Mouse (Mus musculus) liver, embryonic 12.5 days (tissue): Measurements from ENCODE around the gene Arhgap24. TPM values are rescaled to one million over a fixed set of nuclear protein-coding genes. Genes with fewer than 3 reads are reported as not detected.

Source experiments
- ATAC-seq: fragments of 200-750 bp; cut with Nextera tagmentation; 2 replicates; pipeline ENCODE4 v1.8.0; 2017; ENCODE audit warnings: moderate number of reproducible peaks, mild to moderate bottlenecking, moderate library complexity
- H3K27ac ChIP-seq: fragments of 300-500 bp; sonication (generic); 2 replicates; pipeline ENCODE4 v1.5.1; 2016; ENCODE audit warnings: mild to moderate bottlenecking
- H3K27me3 ChIP-seq: fragments of 300-500 bp; sonication (generic); replicated peaks from 2 replicates; pipeline ENCODE4 v1.6.1; 2016; ENCODE audit warnings: mild to moderate bottlenecking, moderate library complexity
- H3K36me3 ChIP-seq: fragments of 300-500 bp; sonication (generic); 2 replicates; pipeline ENCODE4 v1.6.1; 2016; ENCODE audit warnings: mild to moderate bottlenecking, moderate library complexity
- H3K4me1 ChIP-seq: fragments of 300-500 bp; sonication (generic); 2 replicates; pipeline ENCODE4 v1.6.1; 2016
- H3K4me2 ChIP-seq: fragments of 300-500 bp; sonication (generic); 2 replicates; pipeline ENCODE4 v1.6.1; 2016; ENCODE audit warnings: mild to moderate bottlenecking, moderate library complexity
- H3K4me3 ChIP-seq: fragments of 300-500 bp; sonication (generic); 2 replicates; pipeline ENCODE4 v1.5.1; 2016; ENCODE audit warnings: mild to moderate bottlenecking, moderate library complexity
- H3K9ac ChIP-seq: fragments of 300-500 bp; sonication (generic); 2 replicates; pipeline ENCODE4 v1.6.1; 2016; ENCODE audit warnings: mild to moderate bottlenecking, moderate library complexity
- H3K9me3 ChIP-seq: fragments of 300-500 bp; sonication (generic); replicated peaks from 2 replicates; pipeline ENCODE4 v1.6.1; 2016; ENCODE audit warnings: mild to moderate bottlenecking, moderate library complexity
- WGBS: fragments of 180-500 bp; shearing (Covaris S2); methylation state at CpG from one replicate; pipeline ENCODE4 v1.1.7; 2016; ENCODE audit not compliant: insufficient replicate concordance; 5-methylcytosine and 5-hydroxymethylcytosine counted together
- polyA plus RNA-seq: library from polyadenylated mRNA; unstranded; fragments of >200 nt; fragmentation: Nextera tagmentation; extraction: Ambion mirVana; gene quantifications from 2 replicates; pipeline ENCODE4 v1.2.1, GENCODE M21; 2016

Gene Arhgap24
- polyA plus RNA-seq, 1 experiment from 2014 or later: 3.4 TPM

GRCm38 (mm10) chr5:102766311-102767057 lies 285.3 kb downstream of the Arhgap24 start:
- Histone ChIP-seq H3K27me3 (no peaks in the 10 kb centered on the region), H3K9ac (no peak overlapping the region), H3K4me2 (no peak overlapping the region), H3K4me3 (no peak overlapping the region), H3K9me3 (no peaks in the 10 kb centered on the region), H3K27ac (no peak overlapping the region), H3K36me3 (no peaks in the 10 kb centered on the region), H3K4me1 (no peaks in the 10 kb centered on the region)
- 59% methylated on average over 6 of the region's 6 CpGs for WGBS
- no peak for ATAC-seq

- Histone ChIP-seq H3K4me3 (no peak overlapping the region), H3K27me3 (no peaks in the 10 kb centered on the region), H3K4me2 (no peak overlapping the region), H3K4me1 (no peaks in the 10 kb centered on the region), H3K36me3 (no peaks in the 10 kb centered on the region), H3K9me3 (no peaks in the 10 kb centered on the region), H3K9ac (no peak overlapping the region), H3K27ac (no peak overlapping the region)
- WGBS: 78% methylated on average over 4 of the region's 4 CpGs
- no peak for ATAC-seq
These were observed 285.9 kb downstream of the Arhgap24 start for GRCm38 (mm10) chr5:102767058-102767444.

- WGBS: 66% methylated on average over 7 of the region's 7 CpGs
These were observed 286.6 kb downstream of the Arhgap24 start for GRCm38 (mm10) chr5:102767822-102768221.

DNA sequence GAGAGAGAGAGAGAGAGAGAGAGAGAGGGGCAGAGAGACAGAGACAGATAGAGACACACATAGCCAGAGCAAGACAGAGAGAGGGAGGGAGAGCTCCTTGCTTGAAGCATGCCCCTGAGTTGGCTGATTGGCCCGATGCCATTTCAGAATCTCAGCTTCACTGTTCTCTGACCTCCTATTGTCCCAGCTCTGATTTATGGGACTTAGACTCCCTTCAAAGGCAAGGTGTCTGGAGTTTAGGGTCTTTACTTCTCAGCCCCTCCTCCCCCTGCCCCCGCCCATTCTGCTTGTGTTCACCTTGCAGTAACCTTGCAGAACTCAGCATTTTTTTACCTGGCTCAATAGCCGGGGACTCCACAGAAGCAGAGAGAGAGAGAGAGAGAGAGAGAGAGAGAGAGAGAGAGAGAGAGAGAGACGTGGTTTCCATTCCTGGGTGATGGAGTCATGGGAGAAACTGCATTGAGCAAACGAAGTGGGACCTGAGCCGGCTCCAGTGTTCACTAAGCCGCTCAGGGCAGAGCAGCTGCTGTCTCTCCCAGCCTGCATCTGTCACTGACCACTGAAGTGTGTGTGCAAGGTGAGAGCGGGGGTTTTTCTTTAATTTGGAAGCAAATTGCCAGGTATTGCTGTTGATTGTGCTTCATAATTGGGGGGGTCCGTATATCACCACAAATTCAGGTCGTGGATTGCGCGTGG lies 287.3 kb downstream of the Arhgap24 start:
- ATAC-seq: no peak
- Histone ChIP-seq H3K27me3 (no peaks in the 10 kb centered on the region), H3K27ac (no peak overlapping the region), H3K9ac (no peak overlapping the region), H3K9me3 (no peaks in the 10 kb centered on the region), H3K36me3 (no peaks in the 10 kb centered on the region), H3K4me2 (no peak overlapping the region), H3K4me3 (no peak overlapping the region), H3K4me1 (no peaks in the 10 kb centered on the region)
- WGBS: 55% methylated on average over 12 of the region's 12 CpGs

More at GRCm38 (mm10) chr5:102767822-102768221, 286.6 kb downstream of the Arhgap24 start:
- Histone ChIP-seq H3K27me3 (no peaks in the 10 kb centered on the region), H3K4me2 (no peak overlapping the region), H3K4me3 (no peak overlapping the region), H3K36me3 (no peaks in the 10 kb centered on the region), H3K9ac (no peak overlapping the region), H3K27ac (no peak overlapping the region), H3K4me1 (no peaks in the 10 kb centered on the region), H3K9me3 (no peaks in the 10 kb centered on the region)
- no peak for ATAC-seq

DNA sequence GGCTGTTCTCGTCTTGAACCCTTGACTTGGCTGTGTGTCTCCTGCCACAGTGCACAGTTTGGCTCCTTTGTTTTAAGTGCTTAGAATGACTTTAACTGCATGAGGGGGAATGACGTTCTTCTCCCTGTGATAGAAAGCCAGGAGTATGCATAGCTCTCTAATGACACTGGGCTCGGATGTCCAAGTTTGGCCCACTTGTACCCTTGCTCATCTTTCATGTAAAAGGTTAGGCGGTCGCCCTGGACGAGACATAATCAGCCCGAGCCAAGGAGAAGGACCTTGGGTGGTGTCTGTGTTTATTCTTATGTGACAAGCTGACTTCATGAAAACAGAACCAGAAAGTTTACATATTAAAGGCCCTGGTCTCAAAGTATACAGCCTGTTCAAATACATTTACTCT lies 289.4 kb downstream of the Arhgap24 start:
- Histone ChIP-seq H3K9ac (no peak overlapping the region), H3K36me3 (no peaks in the 10 kb centered on the region), H3K4me3 (no peak overlapping the region), H3K27ac (no peak overlapping the region), H3K4me1 (no peaks in the 10 kb centered on the region), H3K9me3 (no peaks in the 10 kb centered on the region), H3K4me2 (no peak overlapping the region), H3K27me3 (no peaks in the 10 kb centered on the region)
- ATAC-seq: no peak
- 73% methylated on average over 7 of the region's 7 CpGs for WGBS

DNA sequence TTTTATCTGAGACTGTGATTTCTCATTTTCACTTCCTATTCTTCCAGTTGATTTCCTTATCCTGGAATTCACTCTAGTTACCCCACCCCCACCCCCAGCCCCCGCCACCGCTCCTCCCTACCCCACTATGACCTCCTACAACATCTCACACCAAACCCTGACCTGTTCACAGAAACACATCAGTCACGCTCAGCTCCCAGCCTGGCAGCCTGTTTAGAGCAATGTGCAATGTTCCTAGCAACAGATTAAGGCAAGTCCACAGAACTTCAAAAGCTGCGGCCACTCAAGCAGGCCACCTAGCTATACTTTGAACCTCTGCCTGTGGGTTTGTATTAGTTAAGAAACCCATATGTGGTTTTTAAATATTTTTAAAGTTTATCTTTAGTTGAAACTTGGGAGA lies 293.3 kb downstream of the Arhgap24 start:
- Histone ChIP-seq H3K4me1 (no peaks in the 10 kb centered on the region), H3K36me3 (no peaks in the 10 kb centered on the region), H3K4me2 (no peak overlapping the region), H3K4me3 (no peak overlapping the region), H3K27ac (no peak overlapping the region), H3K9ac (no peak overlapping the region), H3K27me3 (no peaks in the 10 kb centered on the region), H3K9me3 (no peaks in the 10 kb centered on the region)
- ATAC-seq: no peak
- 63% methylated on average over 4 of the region's 4 CpGs for WGBS

DNA sequence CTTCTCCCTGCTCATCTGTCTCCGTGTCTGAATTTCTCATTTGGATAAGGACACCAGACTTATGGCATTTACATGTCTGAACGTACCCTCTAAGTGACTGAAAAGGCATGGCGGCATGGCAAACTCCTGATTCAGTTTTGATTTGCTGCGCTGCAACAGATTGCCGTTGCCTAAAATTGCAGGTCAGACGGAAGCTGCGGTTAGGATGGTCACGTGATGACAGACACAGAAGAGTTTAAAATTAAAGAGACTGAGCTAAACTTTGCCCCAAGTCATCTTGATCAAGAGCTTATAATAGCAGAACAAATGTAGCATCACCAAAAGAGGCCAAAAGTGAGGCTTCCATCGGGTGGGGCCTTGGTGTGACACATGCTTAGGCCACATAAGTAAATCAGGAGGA lies 296.1 kb downstream of the Arhgap24 start:
- H3K27me3 ChIP-seq: no peaks in the 10 kb centered on the region
- H3K4me1 ChIP-seq: no peaks in the 10 kb centered on the region
- ATAC-seq: no peak
- no peak overlapping the region for H3K9ac ChIP-seq
- no peak overlapping the region for H3K4me2 ChIP-seq
- H3K27ac ChIP-seq: no peak overlapping the region
- no peak overlapping the region for H3K4me3 ChIP-seq
- 73% methylated on average over 9 of the region's 9 CpGs for WGBS
- H3K9me3 ChIP-seq: no peaks in the 10 kb centered on the region
- H3K36me3 ChIP-seq: no peaks in the 10 kb centered on the region

DNA sequence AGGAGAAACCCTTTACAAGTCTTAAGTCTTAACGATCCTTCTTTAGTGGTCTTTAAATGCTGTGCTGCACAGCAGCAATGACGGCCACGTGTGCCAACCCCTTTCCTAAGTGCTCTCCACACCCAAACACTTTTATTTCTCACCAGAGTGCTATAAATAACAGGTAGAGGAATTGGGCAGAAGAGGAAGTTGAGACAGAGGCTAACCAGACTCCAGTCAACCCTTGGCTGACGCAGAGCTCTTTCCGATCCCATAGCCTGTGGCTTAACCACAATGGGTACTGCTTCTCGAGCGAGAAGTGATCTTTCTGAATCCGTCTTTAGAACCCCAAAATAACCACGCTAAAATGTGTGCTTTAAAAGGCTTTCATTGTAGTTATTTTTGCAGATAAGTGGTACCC lies 296.7 kb downstream of the Arhgap24 start:
- H3K9ac ChIP-seq: no peak overlapping the region
- no peak for ATAC-seq
- no peaks in the 10 kb centered on the region for H3K9me3 ChIP-seq

GRCm38 (mm10) chr5:102778253-102778652 lies 297.1 kb downstream of the Arhgap24 start:
- no peak for ATAC-seq
- 27% methylated on average over 5 of the region's 5 CpGs for WGBS

More for the DNA sequence above, 296.7 kb downstream of the Arhgap24 start:
- no peaks in the 10 kb centered on the region for H3K36me3 ChIP-seq
- no peaks in the 10 kb centered on the region for H3K27me3 ChIP-seq
- no peak overlapping the region for H3K4me2 ChIP-seq
- H3K27ac ChIP-seq: no peak overlapping the region
- WGBS: 17% methylated on average over 9 of the region's 9 CpGs
- no peaks in the 10 kb centered on the region for H3K4me1 ChIP-seq
- H3K4me3 ChIP-seq: no peak overlapping the region

DNA sequence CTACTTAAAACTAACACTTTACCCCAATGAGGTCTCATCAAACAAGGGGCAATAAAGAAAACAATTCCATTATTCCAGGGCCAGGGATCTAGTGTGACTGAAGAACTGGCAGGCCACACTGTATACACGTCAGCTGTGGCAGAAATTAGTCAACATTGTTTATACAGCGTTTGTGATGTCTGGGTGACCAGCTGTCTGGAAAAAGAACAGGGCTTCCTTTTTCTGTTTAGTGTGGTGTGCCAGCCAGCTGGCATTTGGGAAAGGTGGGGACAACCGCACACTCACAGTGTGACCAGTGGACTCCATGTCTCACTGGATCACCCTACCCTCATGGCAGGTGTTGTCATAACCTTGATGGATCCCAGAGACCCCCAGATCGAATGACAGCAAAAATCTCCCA lies 302.4 kb downstream of the Arhgap24 start:
- no peak overlapping the region for H3K27ac ChIP-seq
- no peak overlapping the region for H3K4me2 ChIP-seq
- H3K4me1 ChIP-seq: no peaks in the 10 kb centered on the region
- no peak overlapping the region for H3K4me3 ChIP-seq
- H3K9me3 ChIP-seq: no peaks in the 10 kb centered on the region
- H3K9ac ChIP-seq: no peak overlapping the region
- WGBS: 50% methylated on average over 4 of the region's 4 CpGs
- no peaks in the 10 kb centered on the region for H3K27me3 ChIP-seq
- no peaks in the 10 kb centered on the region for H3K36me3 ChIP-seq
- no peak for ATAC-seq

More at GRCm38 (mm10) chr5:102778253-102778652, 297.1 kb downstream of the Arhgap24 start:
- Histone ChIP-seq H3K4me1 (no peaks in the 10 kb centered on the region), H3K4me2 (no peak overlapping the region), H3K27ac (no peak overlapping the region), H3K9me3 (no peaks in the 10 kb centered on the region), H3K9ac (no peak overlapping the region), H3K36me3 (no peaks in the 10 kb centered on the region), H3K4me3 (no peak overlapping the region), H3K27me3 (no peaks in the 10 kb centered on the region)

DNA sequence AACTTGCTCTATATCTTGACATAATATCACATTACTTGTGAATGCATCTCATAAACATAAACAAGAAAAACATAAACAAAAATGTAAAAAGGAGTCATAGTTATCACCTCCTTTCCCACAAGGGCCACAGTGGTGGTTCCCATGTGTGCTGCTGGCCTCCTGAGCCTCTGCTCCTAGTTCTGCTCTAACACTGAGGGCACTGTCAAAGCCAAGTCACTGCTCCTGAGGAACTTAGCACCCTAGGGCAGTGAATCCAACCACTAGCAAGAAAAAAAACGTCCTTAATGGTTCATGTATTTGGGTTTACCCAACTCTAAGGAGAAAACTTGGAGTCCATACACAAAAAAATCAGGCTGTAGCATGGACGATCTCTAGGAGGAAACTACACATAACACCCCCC lies 304.9 kb downstream of the Arhgap24 start:
- no peak overlapping the region for H3K4me3 ChIP-seq
- H3K27ac ChIP-seq: no peak overlapping the region
- no peaks in the 10 kb centered on the region for H3K36me3 ChIP-seq
- no peaks in the 10 kb centered on the region for H3K9me3 ChIP-seq
- 35% methylated on average over 2 of the region's 2 CpGs for WGBS
- no peaks in the 10 kb centered on the region for H3K4me1 ChIP-seq
- no peak for ATAC-seq
- H3K27me3 ChIP-seq: no peaks in the 10 kb centered on the region
- no peak overlapping the region for H3K4me2 ChIP-seq
- H3K9ac ChIP-seq: no peak overlapping the region

DNA sequence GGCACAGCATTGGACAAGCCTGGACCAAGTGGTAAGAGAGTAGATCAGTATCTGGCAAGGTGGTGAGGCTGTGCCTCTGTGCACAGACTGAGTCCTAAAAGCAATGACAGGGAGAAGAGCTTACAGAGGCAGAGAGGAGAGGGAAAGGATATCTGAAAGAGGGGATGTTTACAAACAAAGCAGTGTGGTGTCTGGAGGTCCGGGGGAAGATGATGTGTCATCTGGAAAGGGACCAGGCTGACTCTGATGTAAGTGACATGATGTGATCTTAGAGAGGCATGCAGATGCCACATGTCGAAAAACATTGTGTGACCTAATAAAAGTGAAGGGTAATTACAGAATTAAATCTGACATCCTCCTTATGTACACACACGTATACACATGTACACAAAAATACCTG lies 307.2 kb downstream of the Arhgap24 start:
- no peak overlapping the region for H3K4me2 ChIP-seq

More for the DNA sequence above, 307.2 kb downstream of the Arhgap24 start:
- ATAC-seq: no peak
- Histone ChIP-seq H3K36me3 (no peaks in the 10 kb centered on the region), H3K4me1 (no peaks in the 10 kb centered on the region), H3K27me3 (no peaks in the 10 kb centered on the region), H3K9ac (no peak overlapping the region), H3K9me3 (no peaks in the 10 kb centered on the region), H3K4me3 (no peak overlapping the region), H3K27ac (no peak overlapping the region)
- 50% methylated on average over 3 of the region's 3 CpGs for WGBS
